Mouse (Mus musculus): ENCODE measurements around the gene Ankrd54. TPM values are rescaled to one million over a fixed set of nuclear protein-coding genes. Genes with fewer than 3 reads are reported as not detected.

Gene Ankrd54
- polyA plus RNA-seq, 1 experiment from 2014 or later = 29.0 TPM

DNA sequence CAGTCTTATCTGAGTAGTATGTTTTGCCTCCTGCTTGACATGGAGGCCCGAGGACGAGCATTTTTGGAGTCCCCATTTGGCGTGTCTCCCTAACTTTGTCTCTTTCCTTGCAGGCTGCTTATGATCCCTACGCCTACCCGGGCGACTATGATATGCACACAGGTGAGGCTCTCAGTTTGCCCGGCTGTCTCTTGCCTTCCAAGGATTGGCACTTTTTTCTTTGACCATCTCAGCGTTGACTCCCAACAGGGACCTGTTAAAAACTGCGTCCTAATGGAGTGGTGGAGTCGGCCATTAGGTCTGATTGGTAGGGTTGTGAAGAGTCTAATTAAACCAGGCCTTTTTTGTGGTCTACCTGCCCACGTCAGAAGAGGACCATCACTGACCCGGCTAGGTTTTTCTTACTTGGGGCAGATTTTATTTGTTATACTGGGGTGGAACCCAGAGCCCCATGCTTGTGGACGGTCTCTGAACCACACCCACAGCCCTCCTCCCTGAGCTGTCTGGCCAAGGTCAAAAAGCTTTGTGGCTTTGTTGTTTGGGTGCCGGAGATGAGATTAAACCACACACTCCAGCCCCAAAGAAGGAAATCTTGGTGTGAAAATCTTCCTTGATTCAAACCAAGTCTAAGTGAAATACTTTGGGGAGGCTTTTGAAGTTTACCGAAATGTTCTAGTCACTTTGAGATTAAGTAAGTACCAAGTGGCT lies 13.1 kb upstream of the Ankrd54 start:
- peak overlapping the region; percentile 92 for H3K4me2 ChIP-seq
- peaks cover 42% of the 10 kb centered on the region for H3K36me3 ChIP-seq
- H3K4me1 ChIP-seq (replicated peaks) = peaks cover 16% of the 10 kb centered on the region
- no peak for ATAC-seq (ENCODE audit: insufficient number of reproducible peaks, low FRiP score)
- peak overlapping the region; percentile 84 for H3K4me3 ChIP-seq
- WGBS = 33% methylated on average over 15 of the region's 15 CpGs
- H3K9me3 ChIP-seq (replicated peaks) = no peaks in the 10 kb centered on the region
- no peak overlapping the region for H3K27ac ChIP-seq (ENCODE audit: poor library complexity, severe bottlenecking)
- H3K9ac ChIP-seq = peak overlapping the region; percentile 91
- no peaks in the 10 kb centered on the region for H3K27me3 ChIP-seq (replicated peaks)

DNA sequence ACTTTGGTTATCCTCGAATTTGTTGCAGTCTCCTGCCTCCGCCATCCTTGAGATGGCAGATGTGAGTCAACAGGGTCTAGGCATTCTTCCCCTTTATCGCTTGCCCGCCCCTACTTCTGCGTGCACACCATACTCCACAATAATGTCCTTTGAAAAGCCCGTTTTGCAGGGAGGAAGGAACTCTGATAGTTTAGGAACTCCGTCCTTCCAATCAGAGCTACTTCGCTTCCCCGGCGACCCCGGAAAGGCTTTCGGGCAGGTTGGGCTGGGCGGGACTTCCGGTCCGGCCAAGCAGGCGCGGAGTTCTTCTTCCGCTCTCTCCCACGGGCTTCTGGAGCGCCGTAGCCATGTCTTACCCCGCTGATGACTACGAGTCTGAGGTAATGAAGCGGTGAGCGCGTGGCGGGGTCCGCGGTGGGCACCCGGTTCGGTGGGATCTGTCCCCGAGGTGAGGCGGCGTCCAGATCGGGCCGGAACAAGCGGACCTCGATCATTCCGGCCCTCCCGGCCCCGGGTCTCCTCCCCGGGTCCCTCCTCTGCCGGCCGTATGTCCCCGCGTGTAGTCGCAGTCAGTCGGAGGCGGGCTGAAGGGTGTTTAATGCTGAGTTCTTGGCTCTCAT lies 12.3 kb upstream of the Ankrd54 start, which contains the start of gene Eif3l:
Gene Eif3l, plus strand, starts transcription at position 267 of the 620 bp plus-strand sequence.
- Histone ChIP-seq H3K9me3 (replicated peaks) (no peaks in the 10 kb centered on the region), H3K27me3 (replicated peaks) (no peaks in the 10 kb centered on the region), H3K4me1 (replicated peaks) (peaks cover 16% of the 10 kb centered on the region), H3K4me3 (peak within 1 kb of the TSS; percentile 84), H3K36me3 (peaks cover 36% of the 10 kb centered on the region), H3K9ac (peak within 1 kb of the TSS; percentile 91), H3K27ac (ENCODE audit: poor library complexity, severe bottlenecking) (peak within 1 kb of the TSS; percentile 89), H3K4me2 (peak within 1 kb of the TSS; percentile 92)
- ATAC-seq (ENCODE audit: insufficient number of reproducible peaks, low FRiP score) = peak; percentile 83
- under 1% methylated on average over 49 of the region's 49 CpGs for WGBS

DNA sequence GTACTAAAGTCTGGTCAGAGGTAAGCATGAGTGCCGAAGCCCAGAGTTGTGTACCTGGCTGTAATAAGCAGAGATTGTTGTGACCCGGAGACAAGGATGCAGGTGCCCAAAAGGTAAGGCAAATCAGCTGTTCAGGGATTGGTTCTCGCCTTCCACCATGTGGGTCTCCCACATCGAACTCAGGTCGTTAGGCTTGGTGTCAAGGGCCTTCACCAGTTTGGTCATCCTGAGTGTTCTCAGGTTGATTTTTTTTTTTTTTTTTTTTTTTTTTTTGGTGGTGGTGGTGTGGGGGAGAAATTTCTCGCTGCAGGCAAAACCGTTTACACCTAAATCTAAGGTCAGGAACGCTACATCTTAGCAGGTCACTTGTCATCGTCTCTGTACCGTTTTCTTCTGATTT lies 11.8 kb upstream of the Ankrd54 start:
- peaks cover 30% of the 10 kb centered on the region for H3K36me3 ChIP-seq
- H3K9me3 ChIP-seq (replicated peaks) = no peaks in the 10 kb centered on the region
- H3K27me3 ChIP-seq (replicated peaks) = no peaks in the 10 kb centered on the region
- peak overlapping the region; percentile 89 for H3K27ac ChIP-seq (ENCODE audit: poor library complexity, severe bottlenecking)
- H3K9ac ChIP-seq = peak overlapping the region; percentile 91
- no peak for ATAC-seq (ENCODE audit: insufficient number of reproducible peaks, low FRiP score)
- H3K4me1 ChIP-seq (replicated peaks) = peaks cover 16% of the 10 kb centered on the region
- 33% methylated on average over 10 of the region's 10 CpGs for WGBS
- H3K4me2 ChIP-seq = peak overlapping the region; percentile 92
- peak overlapping the region; percentile 84 for H3K4me3 ChIP-seq

DNA sequence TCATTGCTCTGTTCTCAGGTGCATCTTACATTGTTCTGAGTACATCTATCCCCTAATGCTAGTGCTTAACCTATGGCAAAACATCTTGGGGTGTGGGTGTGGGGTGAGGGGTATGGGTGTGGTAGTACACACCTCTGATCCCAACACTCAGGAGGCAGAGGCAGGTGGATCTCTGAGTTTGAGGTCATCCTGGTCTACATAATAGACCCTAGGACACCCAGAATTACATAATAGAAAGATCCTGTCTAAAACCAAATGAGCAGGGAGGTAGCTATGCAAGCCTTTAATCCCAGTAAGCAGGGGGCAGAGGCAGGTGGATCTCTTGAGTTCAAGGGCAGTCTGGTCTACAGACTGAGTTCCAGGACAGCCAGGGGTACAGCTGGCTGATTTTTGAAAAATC lies 11.1 kb upstream of the Ankrd54 start:
- no peak overlapping the region for H3K4me3 ChIP-seq
- no peak for ATAC-seq (ENCODE audit: insufficient number of reproducible peaks, low FRiP score)
- H3K27me3 ChIP-seq (replicated peaks) = no peaks in the 10 kb centered on the region
- no peaks in the 10 kb centered on the region for H3K9me3 ChIP-seq (replicated peaks)
- peaks cover 16% of the 10 kb centered on the region for H3K4me1 ChIP-seq (replicated peaks)
- no peak overlapping the region for H3K4me2 ChIP-seq
- H3K9ac ChIP-seq = no peak overlapping the region
- peaks cover 24% of the 10 kb centered on the region for H3K36me3 ChIP-seq
- no peak overlapping the region for H3K27ac ChIP-seq (ENCODE audit: poor library complexity, severe bottlenecking)

DNA sequence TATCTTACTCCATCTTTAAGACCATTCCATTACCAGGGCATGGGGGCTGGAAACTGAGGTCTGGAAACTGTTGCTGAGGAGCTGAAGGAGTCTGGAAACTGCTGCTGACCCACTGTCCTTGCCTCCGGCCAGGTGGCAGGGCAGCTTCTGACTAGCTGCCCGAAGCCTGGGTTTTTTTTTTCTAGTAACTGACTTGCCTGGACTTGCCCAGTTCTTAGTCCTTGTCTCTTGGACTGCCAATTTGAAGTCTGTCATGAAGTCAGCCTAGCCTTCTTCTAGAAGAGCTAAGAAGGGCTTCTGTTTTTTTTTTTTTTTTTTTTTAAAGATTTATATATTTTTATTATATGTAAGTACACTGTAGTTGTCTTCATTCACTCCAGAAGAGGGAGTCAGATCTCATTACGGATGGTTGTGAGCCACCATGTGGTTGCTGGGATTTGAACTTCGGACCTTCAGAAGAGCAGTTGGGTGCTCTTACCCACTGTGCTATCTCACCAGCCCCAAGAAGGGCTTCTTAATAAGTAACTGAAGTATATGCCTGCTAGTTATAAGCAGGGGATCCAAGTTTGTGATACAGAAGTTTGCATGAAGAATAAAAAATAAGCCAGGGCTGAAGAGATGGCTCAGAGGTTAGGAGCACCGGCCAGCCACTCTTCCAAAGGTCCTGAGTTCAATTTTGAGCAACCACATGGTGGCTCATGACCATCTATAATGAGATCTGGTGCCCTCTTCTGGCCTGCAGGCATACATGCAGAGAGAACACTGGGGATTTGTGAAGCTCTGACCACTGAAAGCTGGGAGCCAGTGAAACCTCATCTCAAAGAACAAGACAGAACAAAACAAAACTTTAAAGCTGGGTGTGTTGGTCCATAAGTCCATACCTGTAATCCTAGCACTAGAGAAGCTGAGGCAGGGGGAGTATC lies 8.7 kb upstream of the Ankrd54 start:
- 63% methylated on average over 5 of the region's 5 CpGs for WGBS
- Histone ChIP-seq H3K36me3 (peaks cover under 1% of the 10 kb centered on the region; the same call in 1 of the 2 replicates), H3K4me3 (no peak overlapping the region), H3K9ac (no peak overlapping the region), H3K9me3 (replicated peaks) (no peaks in the 10 kb centered on the region), H3K4me1 (replicated peaks) (peaks cover 30% of the 10 kb centered on the region), H3K4me2 (no peak overlapping the region), H3K27me3 (replicated peaks) (no peaks in the 10 kb centered on the region), H3K27ac (ENCODE audit: poor library complexity, severe bottlenecking) (no peak overlapping the region)
- ATAC-seq (ENCODE audit: insufficient number of reproducible peaks, low FRiP score) = no peak

DNA sequence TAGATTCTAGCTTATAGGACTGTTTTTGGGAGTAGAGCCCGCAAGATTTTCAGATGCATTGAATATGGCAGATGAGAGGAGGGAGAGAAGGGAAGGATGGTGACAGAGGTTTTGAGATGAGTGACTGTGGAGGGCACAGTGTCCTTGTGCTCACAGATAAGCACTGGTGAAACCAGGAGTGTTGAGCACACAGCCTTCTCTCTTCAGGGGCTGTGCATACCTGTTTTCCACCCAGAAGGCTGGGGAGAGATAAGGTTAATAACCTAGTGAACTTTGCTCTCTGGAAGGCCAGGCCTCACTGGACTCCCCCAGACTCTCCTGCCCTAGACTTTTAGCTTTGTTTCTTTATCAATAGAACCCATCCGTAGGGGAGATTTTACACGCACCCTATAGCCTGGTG lies 5.7 kb upstream of the Ankrd54 start:
- Histone ChIP-seq H3K9ac (no peak overlapping the region), H3K36me3 (no peaks in the 10 kb centered on the region), H3K9me3 (replicated peaks) (no peaks in the 10 kb centered on the region), H3K27me3 (replicated peaks) (no peaks in the 10 kb centered on the region), H3K27ac (ENCODE audit: poor library complexity, severe bottlenecking) (peak overlapping the region; percentile 8; the same call in 1 of the 2 replicates), H3K4me2 (no peak overlapping the region), H3K4me1 (replicated peaks) (peaks cover 27% of the 10 kb centered on the region), H3K4me3 (no peak overlapping the region)
- 52% methylated on average over 3 of the region's 3 CpGs for WGBS
- 0 out of 2 replicates have a peak, but pooled peaks have one; percentile 31 for ATAC-seq (ENCODE audit: insufficient number of reproducible peaks, low FRiP score)

DNA sequence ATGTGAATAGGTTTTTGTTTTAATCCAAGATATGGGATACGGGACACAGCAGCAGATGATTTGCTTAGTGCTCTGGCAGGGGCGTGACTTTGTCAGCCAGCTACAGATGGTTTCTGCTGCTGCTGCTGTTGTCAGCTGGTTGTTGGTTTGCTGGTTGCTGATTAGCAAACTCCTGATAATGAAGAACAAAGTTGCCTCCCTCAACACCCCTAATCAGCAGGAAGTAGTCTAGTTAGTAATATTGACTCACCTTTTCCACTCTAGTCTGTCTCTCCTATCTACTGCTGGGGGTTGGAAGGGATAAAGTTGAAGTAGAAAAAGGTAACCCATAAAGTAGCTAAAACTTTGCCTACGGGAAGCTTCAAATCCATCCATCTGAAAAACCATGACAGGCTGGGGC lies 4.9 kb upstream of the Ankrd54 start:
- Histone ChIP-seq H3K27me3 (replicated peaks) (no peaks in the 10 kb centered on the region), H3K36me3 (no peaks in the 10 kb centered on the region), H3K4me2 (0 out of 2 replicates have a peak overlapping the region, but pooled peaks have one; percentile 2), H3K4me3 (no peak overlapping the region), H3K9ac (no peak overlapping the region), H3K4me1 (replicated peaks) (peaks cover 29% of the 10 kb centered on the region), H3K27ac (ENCODE audit: poor library complexity, severe bottlenecking) (0 out of 2 replicates have a peak overlapping the region, but pooled peaks have one; percentile 8), H3K9me3 (replicated peaks) (no peaks in the 10 kb centered on the region)
- ATAC-seq (ENCODE audit: insufficient number of reproducible peaks, low FRiP score) = no peak
- WGBS = 24% methylated on average over 3 of the region's 3 CpGs

DNA sequence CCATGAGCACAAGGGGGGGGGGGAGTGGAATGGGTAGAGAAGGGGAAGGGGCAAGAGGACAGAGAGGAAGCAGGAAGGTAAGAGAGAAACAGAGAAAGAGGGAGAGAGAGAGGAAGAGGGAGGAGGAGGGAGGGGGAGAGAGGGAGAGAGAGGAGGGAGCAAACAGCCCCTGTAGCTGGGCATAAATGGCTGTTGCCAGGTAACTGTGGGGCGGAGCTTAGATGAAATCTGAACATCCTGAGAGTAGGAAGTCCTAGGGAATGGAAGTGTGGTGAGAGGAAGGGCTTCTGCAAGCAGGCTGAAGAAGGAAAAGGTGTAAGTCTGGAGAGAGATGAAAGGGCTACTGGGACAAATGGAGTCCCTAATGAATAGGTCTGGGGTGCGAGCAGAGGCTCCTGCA lies 3.6 kb upstream of the Ankrd54 start:
- H3K9ac ChIP-seq = no peak overlapping the region
- no peaks in the 10 kb centered on the region for H3K27me3 ChIP-seq (replicated peaks)
- WGBS = 75% methylated on average over 2 of the region's 2 CpGs
- ATAC-seq (ENCODE audit: insufficient number of reproducible peaks, low FRiP score) = no peak
- H3K36me3 ChIP-seq = no peaks in the 10 kb centered on the region
- no peak overlapping the region for H3K27ac ChIP-seq (ENCODE audit: poor library complexity, severe bottlenecking)
- H3K4me3 ChIP-seq = no peak overlapping the region
- no peaks in the 10 kb centered on the region for H3K9me3 ChIP-seq (replicated peaks)
- H3K4me1 ChIP-seq (replicated peaks) = peaks cover 36% of the 10 kb centered on the region
- no peak overlapping the region for H3K4me2 ChIP-seq

DNA sequence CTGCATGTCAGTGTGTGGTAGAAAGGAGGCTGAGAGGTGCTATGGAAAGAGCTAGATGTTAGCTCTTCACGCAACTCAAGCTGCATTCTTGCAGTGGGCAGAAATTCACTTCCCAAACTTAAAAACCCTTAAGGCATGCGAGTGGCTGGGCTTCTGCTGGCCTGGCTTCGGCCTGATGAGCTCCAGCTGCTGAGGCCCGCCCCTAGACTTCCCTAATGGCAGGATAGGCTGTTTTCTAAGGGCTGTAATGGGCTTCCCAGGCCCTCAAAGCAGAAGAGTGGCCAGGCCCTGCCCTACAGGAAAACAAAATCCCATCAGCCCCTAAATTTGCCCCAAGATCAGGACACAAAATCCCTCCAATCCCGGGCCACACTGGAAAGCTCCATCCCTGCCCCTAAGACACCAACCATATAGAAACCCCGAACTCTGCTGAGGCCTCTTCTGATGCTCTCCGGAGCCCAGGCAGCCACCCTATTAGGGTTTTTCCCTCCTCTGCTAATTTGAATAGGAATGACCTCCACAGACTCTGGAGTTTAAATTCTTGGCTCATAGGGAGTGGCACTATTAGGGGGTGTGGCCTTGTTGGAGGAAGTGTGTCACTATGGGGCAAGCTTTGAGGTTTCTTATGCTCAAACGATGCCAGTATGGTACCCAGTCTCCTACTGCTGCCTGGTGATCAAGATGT lies 2.5 kb upstream of the Ankrd54 start:
- peaks cover 8% of the 10 kb centered on the region for H3K36me3 ChIP-seq
- peaks cover 41% of the 10 kb centered on the region for H3K4me1 ChIP-seq (replicated peaks)
- H3K27me3 ChIP-seq (replicated peaks) = no peaks in the 10 kb centered on the region
- H3K27ac ChIP-seq (ENCODE audit: poor library complexity, severe bottlenecking) = no peak overlapping the region
- H3K4me3 ChIP-seq = no peak overlapping the region
- 53% methylated on average over 8 of the region's 8 CpGs for WGBS
- no peaks in the 10 kb centered on the region for H3K9me3 ChIP-seq (replicated peaks)
- no peak overlapping the region for H3K4me2 ChIP-seq
- ATAC-seq (ENCODE audit: insufficient number of reproducible peaks, low FRiP score) = no peak
- H3K9ac ChIP-seq = no peak overlapping the region

DNA sequence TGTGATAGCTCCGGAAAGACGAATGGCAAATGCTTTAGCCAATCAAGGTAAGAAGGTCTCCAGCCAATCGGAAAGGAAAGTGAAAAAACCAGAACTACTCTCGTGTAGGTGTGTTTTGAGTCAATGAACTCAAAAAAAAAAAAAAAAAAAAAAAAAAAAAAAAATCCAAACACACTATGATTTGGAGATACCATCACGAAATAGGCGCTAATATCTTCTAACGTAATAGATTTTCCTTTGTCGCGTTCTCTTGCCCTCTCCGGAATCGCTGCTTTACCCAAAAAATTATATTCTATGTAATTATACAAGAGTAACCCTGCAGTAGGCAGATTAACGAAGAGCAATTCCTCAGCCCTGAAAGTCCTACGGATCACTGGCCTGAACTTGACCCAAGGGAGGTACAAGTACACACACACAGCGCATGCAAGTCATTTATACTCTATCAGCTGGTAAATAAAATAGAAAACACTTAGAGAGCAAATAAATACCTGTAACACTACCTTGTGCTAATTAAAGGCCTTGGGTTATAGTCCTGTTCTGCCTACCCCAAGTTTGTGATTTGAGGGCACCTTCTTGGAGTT lies 557 bp upstream of the Ankrd54 start:
- Histone ChIP-seq H3K4me1 (replicated peaks) (peaks cover 36% of the 10 kb centered on the region), H3K9me3 (replicated peaks) (no peaks in the 10 kb centered on the region), H3K27ac (ENCODE audit: poor library complexity, severe bottlenecking) (no peak overlapping the region), H3K9ac (no peak overlapping the region), H3K27me3 (replicated peaks) (no peaks in the 10 kb centered on the region), H3K4me3 (peak overlapping the region; percentile 39), H3K36me3 (peaks cover 28% of the 10 kb centered on the region), H3K4me2 (peak overlapping the region; percentile 68)
- no peak for ATAC-seq (ENCODE audit: insufficient number of reproducible peaks, low FRiP score)
- WGBS = 9% methylated on average over 14 of the region's 14 CpGs
